Mouse (Mus musculus) hematopoietic stem cell, adult 5-6 weeks (primary cell): Measurements from ENCODE around the gene Myl7. TPM values are rescaled to one million over a fixed set of nuclear protein-coding genes. Genes with fewer than 3 reads are reported as not detected.
"Not testable (repeated sequence)": the region's sequence is repeated elsewhere in the genome, so short reads cannot be mapped to it uniquely, and the experiment has no call there.

Source experiments
- ATAC-seq, 2 experiments: fragments of 125-278 bp in 1 of 2; replicated peaks in 1 of 2; 2 replicates each; pipeline ENCODE4 v1.8.0; 2016 to 2017; ENCODE audit warnings: inconsistent platforms in 2 of 2, mild to moderate bottlenecking in 2 of 2, moderate number of reproducible peaks in 2 of 2, low read depth in 1 of 2, moderate TSS enrichment in 1 of 2; ENCODE audit not compliant: low FRiP score in 2 of 2, poor library complexity in 2 of 2, severe bottlenecking in 2 of 2, insufficient read depth in 1 of 2, low TSS enrichment in 1 of 2
- total RNA-seq: library from RNA; stranded (forward); fragments of 172-1452, 232-1000 nt; gene quantifications from 2 replicates; pipeline ENCODE4 v1.2.3, GENCODE M21; 2017

The Myl7 gene
- total RNA-seq, 1 experiment from 2014 or later: not detected

- no peak for ATAC-seq
These were observed 8.5 kb upstream of the Myl7 start for GRCm38 (mm10) chr11:5907096-5907495.

- ATAC-seq: no peak
These were observed 7.4 kb upstream of the Myl7 start for GRCm38 (mm10) chr11:5905778-5906518.

- no peak for ATAC-seq
These were observed 6.3 kb upstream of the Myl7 start for GRCm38 (mm10) chr11:5904871-5905270.

GRCm38 (mm10) chr11:5904357-5904756 lies 5.8 kb upstream of the Myl7 start:
- no peak for ATAC-seq

GRCm38 (mm10) chr11:5903844-5904243 lies 5.3 kb upstream of the Myl7 start:
- no peak for ATAC-seq

- no peak for ATAC-seq
These were observed 3.8 kb upstream of the Myl7 start for GRCm38 (mm10) chr11:5902390-5902789.

- ATAC-seq: peak; percentile 23 to 44; a peak in 1 of 4 replicates
These were observed 3.4 kb upstream of the Myl7 start for GRCm38 (mm10) chr11:5901950-5902349.

GRCm38 (mm10) chr11:5901320-5901719 lies 2.7 kb upstream of the Myl7 start:
- ATAC-seq: no peak

GRCm38 (mm10) chr11:5899286-5899685 lies 704 bp upstream of the Myl7 start:
- no peak for ATAC-seq

GRCm38 (mm10) chr11:5897839-5898238 lies 743 bp downstream of the Myl7 start:
- ATAC-seq: no peak

GRCm38 (mm10) chr11:5897230-5897629 lies 1.4 kb downstream of the Myl7 start:
- 0 out of 4 replicates have a peak, but pooled peaks of 1 of the 2 experiments have one; percentile 1 for ATAC-seq

- no peak for ATAC-seq
These were observed 4.8 kb downstream of the Myl7 start for GRCm38 (mm10) chr11:5893807-5894206.

- ATAC-seq: no peak
These were observed 5.7 kb downstream of the Myl7 start for GRCm38 (mm10) chr11:5892810-5893368.

GRCm38 (mm10) chr11:5892151-5892591 lies 6.4 kb downstream of the Myl7 start:
- no peak for ATAC-seq

- ATAC-seq: not testable (repeated sequence)
These were observed 10.0 kb downstream of the Myl7 start for GRCm38 (mm10) chr11:5888563-5888962.

GRCm38 (mm10) chr11:5887250-5887649 lies 11.3 kb downstream of the Myl7 start:
- no peak for ATAC-seq

- ATAC-seq: peak; percentile 34 to 63; a peak in 2 of 4 replicates
These were observed 12.4 kb downstream of the Myl7 start for GRCm38 (mm10) chr11:5886187-5886586.

- ATAC-seq: 0 out of 4 replicates have a peak, but pooled peaks of 1 of the 2 experiments have one; percentile 7
These were observed 16.1 kb downstream of the Myl7 start for GRCm38 (mm10) chr11:5882518-5882917.

GRCm38 (mm10) chr11:5879905-5880304 lies 18.7 kb downstream of the Myl7 start:
- ATAC-seq: no peak
